Comparison of ENCODE assay signal across 9 mouse cellular contexts in the genomic region with DNA sequence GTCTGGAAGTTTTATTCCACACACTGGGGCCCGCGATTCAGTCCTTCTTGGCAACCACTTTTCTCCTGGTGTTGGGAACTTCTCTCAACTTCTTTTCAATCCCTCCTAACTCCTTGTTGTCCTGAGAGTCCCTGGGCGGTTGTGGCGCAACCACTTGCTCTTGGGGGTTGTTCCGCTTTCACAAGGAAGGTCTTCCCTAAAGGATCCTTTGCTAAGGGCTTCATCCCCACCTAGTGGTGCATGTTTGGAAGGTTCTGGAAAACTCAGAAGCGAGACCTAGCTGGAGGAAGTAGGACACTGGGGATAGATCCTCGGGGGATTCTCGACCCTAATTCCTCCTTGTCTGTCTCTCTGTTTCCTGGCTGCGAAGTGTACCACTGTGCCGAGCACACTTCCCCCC. TPM values are rescaled to one million over a fixed set of nuclear protein-coding genes. Genes with fewer than 3 reads are reported as not detected.
DNase-seq lines count a peak whose midpoint lies in the region; ATAC-seq and TF ChIP-seq lines count a peak whose summit lies in the region.
"Had no signal": no experiment of that assay in that cellular context is flagged by ENCODE, and none has a peak within 500 bp of the region (broad histone marks: within the 10 kb centered on the region; RNA-seq: fewer than 3 reads in every experiment).

No protein-coding gene starts in this region.

- H3K27me3 ChIP-seq in heart, adult 2 months (ENCODE audit: control insufficient read depth, insufficient read depth, low read length) = no peaks in the 10 kb centered on the region
- H3K27me3 ChIP-seq in liver, embryonic 16.5 days (ENCODE audit: control insufficient read depth, insufficient read depth, low read depth, low read length) = no peaks in the 10 kb centered on the region
- no peaks in the 10 kb centered on the region for H3K27me3 ChIP-seq in forebrain, embryonic 13.5 days
- H3K27me3 ChIP-seq: midbrain, embryonic 13.5 days had no signal

- H3K9ac ChIP-seq in heart, adult 2 months (ENCODE audit: low read depth, low read length) = no peak overlapping the region
- no peak overlapping the region for H3K9ac ChIP-seq in liver, embryonic 16.5 days (ENCODE audit: low read depth, low read length)
- H3K9ac ChIP-seq in forebrain, embryonic 13.5 days = no peak overlapping the region
- H3K9ac ChIP-seq: midbrain, embryonic 13.5 days had no signal

- TF ChIP-seq CTCF in heart, adult 2 months (IDR thresholded peaks at IDR 0.05) = peak; percentile 59

- no peak overlapping the region for H3K4me3 ChIP-seq in heart, adult 2 months
- no peak overlapping the region for H3K4me3 ChIP-seq in brown adipose tissue, adult 24 weeks (ENCODE audit: insufficient read depth, low read depth, low read length)
- H3K4me3 ChIP-seq in liver, embryonic 16.5 days (ENCODE audit: low read depth, low read length) = no peak overlapping the region
- no peak overlapping the region for H3K4me3 ChIP-seq in forebrain, embryonic 13.5 days
- H3K4me3 ChIP-seq: midbrain, embryonic 13.5 days had no signal

- 44% methylated on average over 10 of the region's 10 CpGs for WGBS in heart, adult 2 months
- 52% methylated on average over 10 of the region's 10 CpGs for WGBS in liver, embryonic 16.5 days (ENCODE audit: insufficient replicate concordance)
- WGBS in forebrain, embryonic 13.5 days = 76% methylated on average over 10 of the region's 10 CpGs

- no peaks in the 10 kb centered on the region for H3K9me3 ChIP-seq in liver, embryonic 16.5 days (replicated peaks; ENCODE audit: control insufficient read depth, low read length)
- H3K9me3 ChIP-seq in forebrain, embryonic 13.5 days (replicated peaks) = 0 out of 2 replicates have a peak, but pooled peaks cover 5% of the 10 kb centered on the region
- H3K9me3 ChIP-seq: midbrain, embryonic 13.5 days had no signal

- H3K36me3 ChIP-seq in heart, adult 2 months (ENCODE audit: control insufficient read depth, insufficient read depth, low read length) = no peaks in the 10 kb centered on the region
- no peaks in the 10 kb centered on the region for H3K36me3 ChIP-seq in liver, embryonic 16.5 days (ENCODE audit: control insufficient read depth, insufficient read depth)
- H3K36me3 ChIP-seq in forebrain, embryonic 13.5 days (ENCODE audit: poor library complexity, severe bottlenecking) = no peaks in the 10 kb centered on the region
- H3K36me3 ChIP-seq: midbrain, embryonic 13.5 days had no signal

- DNase-seq in heart, adult 2 months = peak; percentile 59 to 74
- no peak for DNase-seq in heart, postnatal 25 days (ENCODE audit: low spot score)
- peak; percentile 34 for DNase-seq in 3T3-L1 (ENCODE audit: low read depth, low spot score)
- DNase-seq in Muller cell, postnatal 12 days (ENCODE audit: inconsistent ontology term) = no peak
- no peak for DNase-seq in MN1 (ENCODE audit: low spot score)

- no peak overlapping the region for H3K4me2 ChIP-seq in liver, embryonic 16.5 days (ENCODE audit: low read depth, low read length)
- no peak overlapping the region for H3K4me2 ChIP-seq in forebrain, embryonic 13.5 days
- H3K4me2 ChIP-seq: midbrain, embryonic 13.5 days had no signal

- 0 out of 2 replicates have a peak, but pooled peaks have one; percentile 10 for ATAC-seq in liver, embryonic 16.5 days (ENCODE audit: low read depth)
- ATAC-seq in forebrain, embryonic 13.5 days = no peak
- ATAC-seq: midbrain, embryonic 13.5 days had no signal

- no peak overlapping the region for H3K27ac ChIP-seq in heart, adult 2 months
- H3K27ac ChIP-seq in brown adipose tissue, adult 24 weeks (replicated peaks; ENCODE audit: low read depth, low read length) = 0 out of 2 replicates have a peak overlapping the region, but pooled peaks have one; percentile 3
- H3K27ac ChIP-seq in liver, embryonic 16.5 days (ENCODE audit: low read length) = no peak overlapping the region; the same call in 1 of the 2 replicates
- no peak overlapping the region for H3K27ac ChIP-seq in forebrain, embryonic 13.5 days
- H3K27ac ChIP-seq: midbrain, embryonic 13.5 days had no signal

- H3K4me1 ChIP-seq in heart, adult 2 months (ENCODE audit: control insufficient read depth, insufficient read depth, low read length) = no peaks in the 10 kb centered on the region; the same call in 1 of the 2 replicates
- H3K4me1 ChIP-seq in brown adipose tissue, adult 24 weeks (ENCODE audit: control insufficient read depth, insufficient read depth, insufficient read length, low read length) = no peaks in the 10 kb centered on the region
- H3K4me1 ChIP-seq in liver, embryonic 16.5 days (ENCODE audit: control insufficient read depth, low read depth, low read length) = peaks cover 13% of the 10 kb centered on the region
- no peaks in the 10 kb centered on the region for H3K4me1 ChIP-seq in forebrain, embryonic 13.5 days
- H3K4me1 ChIP-seq: midbrain, embryonic 13.5 days had no signal

- TF ChIP-seq EP300 in heart, adult 2 months (IDR thresholded peaks at IDR 0.05; ENCODE audit: insufficient read depth, low read depth, low read length) = 0 out of 2 replicates have a peak, but pooled peaks have one; percentile 19

- no peak for TF ChIP-seq POLR2A in heart, adult 2 months (IDR thresholded peaks at IDR 0.05; ENCODE audit: insufficient read depth, low read depth, low read length)

- no peaks in the 10 kb centered on the region for H3K79me2 ChIP-seq in heart, adult 2 months (replicated peaks; ENCODE audit: control insufficient read depth, insufficient read depth, low read length)

- intact Hi-C loops in heart, adult 2 months (cut with DNase I) = no loop called here
- intact Hi-C loops in heart, postnatal 25 days (cut with DNase I) = loop anchor here (5.0 kb wide), 1 partner anchor 35 kb away; no protein-coding TSS in a partner anchor

RNA-seq across cellular contexts. Expression of a gene that starts 19.8 kb away (rescaled TPM):
- total RNA-seq in heart, adult 2 months (2021) = 100 to 1,000 TPM; 120 TPM
- polyA plus RNA-seq in heart, adult 2 months (2012; rRNA removed) = 100 and 140 TPM in 2 replicates
- total RNA-seq in heart, postnatal 25 days (2021) = 100 to 1,000 TPM; 153 to 157 TPM
- polyA plus RNA-seq in brown adipose tissue, adult 24 weeks (2012; ENCODE audit: insufficient read depth, insufficient read length, missing spikeins) = 15.4 and 22.0 TPM in 2 replicates
- 18.6 and 22.2 TPM in 2 replicates for polyA plus RNA-seq in liver, embryonic 16.5 days (2015; fragmentation: Nextera tagmentation; extraction: Ambion mirVana)
- 44.9 and 63.0 TPM in 2 replicates for polyA plus RNA-seq in forebrain, embryonic 13.5 days (2015; fragmentation: Nextera tagmentation; extraction: Ambion mirVana)

RNA-seq across cellular contexts. Expression of a gene that starts 42.0 kb away (rescaled TPM):
- 10 to 100 TPM; 23.6 to 24.0 TPM for total RNA-seq in heart, adult 2 months (2021)
- polyA plus RNA-seq in heart, adult 2 months (2012; rRNA removed) = 12.5 and 20.2 TPM in 2 replicates
- 10 to 100 TPM; 30.5 to 39.7 TPM for total RNA-seq in heart, postnatal 25 days (2021)
- polyA plus RNA-seq in brown adipose tissue, adult 24 weeks (2012; ENCODE audit: insufficient read depth, insufficient read length, missing spikeins) = 18.2 and 19.6 TPM in 2 replicates
- 21.3 and 25.0 TPM in 2 replicates for polyA plus RNA-seq in liver, embryonic 16.5 days (2015; fragmentation: Nextera tagmentation; extraction: Ambion mirVana)
- 45.9 and 47.4 TPM in 2 replicates for polyA plus RNA-seq in forebrain, embryonic 13.5 days (2015; fragmentation: Nextera tagmentation; extraction: Ambion mirVana)

Comparison
In these comparisons a context has a peak if more than half of its experiments do, and no peak if none do; other contexts are left out.
1. DNase-seq: peak in heart, adult 2 months (2 of 2) and 3T3-L1 (single experiment); none in heart, postnatal 25 days (single experiment), Muller cell, postnatal 12 days (single experiment) and MN1 (single experiment).